Mouse (Mus musculus) C2C12 (cell line): ENCODE measurements around the gene Wfdc3. TPM values are rescaled to one million over a fixed set of nuclear protein-coding genes. Genes with fewer than 3 reads are reported as not detected.

Experiments
- H3K27me3 ChIP-seq: one replicate; pipeline ENCODE4 v1.6.1; 2011; ENCODE audit not compliant: control insufficient read depth, insufficient read depth, insufficient read length
- H3K36me3 ChIP-seq: one replicate; pipeline ENCODE4 v1.6.1; 2011; ENCODE audit not compliant: control insufficient read depth, insufficient read depth
- H3K4me3 ChIP-seq: one replicate; pipeline ENCODE4 v1.5.1; 2011; ENCODE audit warnings: mild to moderate bottlenecking, control low read depth; ENCODE audit not compliant: poor library complexity, insufficient read depth, severe bottlenecking
- H3K79me2 ChIP-seq: one replicate; pipeline ENCODE4 v1.6.1; 2011; ENCODE audit not compliant: control insufficient read depth, insufficient read depth
- H3K79me3 ChIP-seq: one replicate; pipeline ENCODE4 v1.6.1; 2011; ENCODE audit warnings: low read depth, control low read depth
- H3ac ChIP-seq: one replicate; pipeline ENCODE3; 2011; ENCODE audit warnings: low read depth; ENCODE audit not compliant: control insufficient read depth, insufficient read length
- CEBPB ChIP-seq: IDR thresholded peaks from one replicate; pipeline ENCODE4 v1.6.1; 2011; ENCODE audit warnings: low read depth, mild to moderate bottlenecking, control low read depth, moderate library complexity
- CTCF ChIP-seq: IDR thresholded peaks from one replicate; pipeline ENCODE4 v1.5.1; 2011; ENCODE audit not compliant: control insufficient read depth, insufficient read depth, insufficient read length
- FOSL1 ChIP-seq: IDR thresholded peaks from one replicate; pipeline ENCODE4 v1.8.0; 2011; ENCODE audit warnings: mild to moderate bottlenecking, low read length; ENCODE audit not compliant: poor library complexity, insufficient read depth, severe bottlenecking
- MAX ChIP-seq: IDR thresholded peaks from one replicate; pipeline ENCODE4 v1.6.1; 2011; ENCODE audit warnings: mild to moderate bottlenecking, control low read depth
- MYOD1 ChIP-seq: IDR thresholded peaks from one replicate; pipeline ENCODE4 v1.6.1; 2011; ENCODE audit warnings: low read depth; ENCODE audit not compliant: control insufficient read depth, insufficient read length
- MYOG ChIP-seq: IDR thresholded peaks from one replicate; pipeline ENCODE4 v1.6.1; 2011; ENCODE audit not compliant: control insufficient read depth, insufficient read length; ENCODE audit errors: extremely low read depth
- USF1 ChIP-seq: IDR thresholded peaks from one replicate; pipeline ENCODE4 v1.6.1; 2011; ENCODE audit warnings: low read depth, mild to moderate bottlenecking, control low read depth, moderate library complexity
- polyA plus RNA-seq: library from polyadenylated mRNA; unstranded; fragments of >200 nt; fragmentation: generic; extraction: Trizol; gene quantifications from one replicate; pipeline ENCODE4 v1.2.1, GENCODE M21; 2012; ENCODE audit warnings: missing spikeins

Wfdc3 gene
- polyA plus RNA-seq, 1 experiment, result 0.13 TPM

GRCm38 (mm10) chr2:164790451-164790850 is 44.7 kb upstream of the Wfdc3 start:
- no peak overlapping the region for H3K4me3 ChIP-seq
- H3K36me3 ChIP-seq, result peaks cover 62% of the 10 kb centered on the region
- no peaks in the 10 kb centered on the region for H3K27me3 ChIP-seq
- H3K79me2 ChIP-seq, result peaks cover 9% of the 10 kb centered on the region
- no peaks in the 10 kb centered on the region for H3K79me3 ChIP-seq
- no peak overlapping the region for H3ac ChIP-seq
- TF ChIP-seq MAX (no peak), MYOG (no peak), MYOD1 (no peak), CTCF (no peak), CEBPB (no peak), FOSL1 (no peak), USF1 (no peak)

GRCm38 (mm10) chr2:164788411-164788810 is 42.7 kb upstream of the Wfdc3 start:
- Histone ChIP-seq H3K79me3 (no peaks in the 10 kb centered on the region), H3K4me3 (no peak overlapping the region), H3K36me3 (peaks cover 46% of the 10 kb centered on the region), H3ac (no peak overlapping the region), H3K79me2 (peaks cover 9% of the 10 kb centered on the region), H3K27me3 (no peaks in the 10 kb centered on the region)
- TF ChIP-seq MYOD1 (no peak), USF1 (no peak), MYOG (no peak), CTCF (no peak), FOSL1 (no peak), CEBPB (no peak), MAX (no peak)

GRCm38 (mm10) chr2:164787779-164788178 is 42.0 kb upstream of the Wfdc3 start:
- no peak for TF ChIP-seq MAX
- TF ChIP-seq CEBPB, result no peak
- TF ChIP-seq CTCF, result no peak
- TF ChIP-seq FOSL1, result no peak
- TF ChIP-seq MYOD1, result no peak
- no peak for TF ChIP-seq USF1
- TF ChIP-seq MYOG, result no peak
- peaks cover 9% of the 10 kb centered on the region for H3K79me2 ChIP-seq
- no peak overlapping the region for H3K4me3 ChIP-seq
- H3K36me3 ChIP-seq, result peaks cover 42% of the 10 kb centered on the region
- H3K79me3 ChIP-seq, result no peaks in the 10 kb centered on the region
- H3ac ChIP-seq, result no peak overlapping the region
- H3K27me3 ChIP-seq, result no peaks in the 10 kb centered on the region

DNA sequence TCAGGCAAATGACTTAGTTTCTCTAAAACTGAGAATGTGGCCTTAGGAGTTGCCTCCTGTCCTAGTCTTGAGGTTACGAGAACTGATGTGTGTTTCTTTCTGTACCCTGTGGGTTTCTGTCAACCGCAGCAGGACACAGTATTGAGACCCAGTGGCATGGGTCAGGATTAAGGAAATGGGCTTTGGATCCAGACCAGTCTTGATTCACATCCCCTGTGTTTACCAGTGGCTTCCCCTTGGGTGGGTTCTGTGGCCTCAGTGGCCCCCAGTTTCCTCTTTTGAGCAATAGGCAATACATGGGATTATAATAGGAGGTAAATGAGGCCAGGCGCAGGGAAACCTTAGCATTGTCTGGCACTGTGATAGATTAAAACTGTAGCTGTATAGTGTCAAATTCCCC is 41.3 kb upstream of the Wfdc3 start:
- peak overlapping the region; percentile 45 for H3K4me3 ChIP-seq
- peaks cover 9% of the 10 kb centered on the region for H3K79me2 ChIP-seq

DNA sequence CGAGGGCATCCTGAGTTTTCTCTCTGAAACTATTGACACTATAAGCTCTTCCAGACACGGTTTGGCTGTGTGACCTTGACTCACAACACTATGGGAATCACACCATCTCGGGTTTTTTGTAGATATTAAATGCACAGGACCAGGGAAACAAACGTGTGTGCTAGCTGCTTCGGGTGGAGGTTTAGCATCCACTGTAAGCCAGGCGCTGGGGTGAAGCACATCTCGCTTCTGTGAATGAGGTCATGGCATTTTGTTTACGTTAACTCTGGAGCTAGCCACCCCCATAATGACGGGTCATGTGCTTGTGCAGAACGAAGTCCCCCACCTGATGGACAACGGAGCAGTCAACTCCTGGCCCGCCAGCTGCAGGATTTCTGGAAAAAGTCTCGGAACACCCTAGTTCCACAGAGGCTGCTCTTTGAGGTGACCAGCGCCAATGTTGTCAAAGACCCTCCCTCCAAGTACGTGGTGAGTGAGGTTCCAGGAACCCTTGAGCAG is 40.7 kb upstream of the Wfdc3 start:
- H3ac ChIP-seq, result peak overlapping the region; percentile 64
- peaks cover 9% of the 10 kb centered on the region for H3K79me2 ChIP-seq
- no peaks in the 10 kb centered on the region for H3K27me3 ChIP-seq
- H3K36me3 ChIP-seq, result peaks cover 35% of the 10 kb centered on the region
- H3K79me3 ChIP-seq, result no peaks in the 10 kb centered on the region
- TF ChIP-seq FOSL1, result no peak
- H3K4me3 ChIP-seq, result peak overlapping the region; percentile 45

More for the DNA sequence above, 41.3 kb upstream of the Wfdc3 start:
- peaks cover 38% of the 10 kb centered on the region for H3K36me3 ChIP-seq
- no peaks in the 10 kb centered on the region for H3K27me3 ChIP-seq
- H3ac ChIP-seq, result no peak overlapping the region
- H3K79me3 ChIP-seq, result no peaks in the 10 kb centered on the region
- TF ChIP-seq USF1 (no peak), CTCF (no peak), MAX (no peak), CEBPB (no peak), MYOD1 (no peak), MYOG (no peak), FOSL1 (no peak)

DNA sequence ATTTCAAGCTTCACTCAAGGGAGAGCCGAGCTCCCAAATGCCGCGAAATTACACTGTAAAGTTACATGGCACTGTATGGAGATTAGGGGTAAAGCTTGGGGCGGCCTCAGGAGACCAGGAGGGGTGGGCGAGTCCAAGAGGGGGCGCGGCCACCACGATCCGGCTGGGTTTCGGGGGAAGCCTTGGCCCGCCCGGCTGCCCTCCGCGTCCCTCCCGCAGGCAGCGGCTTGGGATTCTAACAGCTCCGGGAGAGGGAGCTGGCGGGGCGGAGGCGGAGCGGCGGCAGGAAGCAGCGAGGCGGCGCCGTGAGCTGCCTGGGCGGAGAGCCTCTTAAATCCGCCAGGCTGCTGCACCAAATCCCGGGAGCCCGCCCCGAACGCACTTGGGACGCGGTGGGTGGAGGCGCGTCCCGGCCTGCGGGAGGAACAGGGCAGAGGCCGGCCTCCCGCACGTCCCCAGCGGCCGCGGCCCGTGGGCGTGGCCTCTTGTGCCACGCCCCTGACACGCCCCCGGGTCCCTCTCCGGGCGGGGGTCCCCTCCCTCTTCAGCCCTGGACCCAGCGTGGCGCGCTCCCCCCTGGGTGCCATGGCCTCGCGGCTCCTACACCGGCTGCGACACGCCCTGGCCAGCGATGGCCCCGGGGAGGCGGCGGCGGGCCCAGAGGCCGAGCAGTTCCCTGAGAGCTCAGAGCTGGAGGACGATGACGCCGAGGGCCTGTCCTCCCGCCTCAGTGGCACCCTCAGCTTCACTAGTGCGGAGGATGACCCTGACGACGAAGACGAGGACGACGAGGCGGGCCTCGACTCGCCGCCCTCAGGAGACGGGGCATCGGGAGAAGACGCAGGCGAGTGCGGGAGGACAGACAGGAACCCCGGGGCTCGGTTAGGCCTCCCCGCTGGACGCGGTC is 40.0 kb upstream of the Wfdc3 start, which contains the start of gene Snx21:
Snx21 (plus strand) TSS at position 343 of the 907 bp plus-strand sequence.
- no peaks in the 10 kb centered on the region for H3K27me3 ChIP-seq
- peak within 1 kb of the TSS; percentile 66 for H3ac ChIP-seq
- TF ChIP-seq MYOG (no peak), CEBPB (no peak), MYOD1 (no peak), MAX (no peak), USF1 (no peak), FOSL1 (no peak), CTCF (no peak)
- peaks cover 9% of the 10 kb centered on the region for H3K79me2 ChIP-seq
- peak within 1 kb of the TSS; percentile 45 for H3K4me3 ChIP-seq
- no peaks in the 10 kb centered on the region for H3K79me3 ChIP-seq
- H3K36me3 ChIP-seq, result peaks cover 27% of the 10 kb centered on the region
